Mouse (Mus musculus) neural tube, embryonic 14.5 days (tissue): Measurements from ENCODE around the gene Gm32742. TPM values are rescaled to one million over a fixed set of nuclear protein-coding genes. Genes with fewer than 3 reads are reported as not detected.
"Not testable (repeated sequence)": the region's sequence is repeated elsewhere in the genome, so short reads cannot be mapped to it uniquely, and the experiment has no call there.

ENCODE experiments used
- ATAC-seq: fragments of 200-750 bp; cut with Nextera tagmentation; 2 replicates; pipeline ENCODE4 v1.8.0; 2017; ENCODE audit warnings: low read depth, mild to moderate bottlenecking, moderate TSS enrichment, moderate library complexity
- H3K27ac ChIP-seq: fragments of 300-500 bp; sonication (generic); 2 replicates; pipeline ENCODE4 v1.5.1; 2014; ENCODE audit warnings: low read depth, mild to moderate bottlenecking, control low read depth, low read length, moderate library complexity, mixed read lengths
- H3K27me3 ChIP-seq: fragments of 300-500 bp; sonication (generic); 2 replicates; pipeline ENCODE4 v1.6.1; 2014; ENCODE audit warnings: low read length; ENCODE audit not compliant: control insufficient read depth, insufficient read depth
- H3K36me3 ChIP-seq: fragments of 300-500 bp; sonication (generic); 2 replicates; pipeline ENCODE4 v1.6.1; 2014; ENCODE audit warnings: low read length, mixed read lengths; ENCODE audit not compliant: control insufficient read depth, insufficient read depth
- H3K4me1 ChIP-seq: fragments of 300-500 bp; sonication (generic); 2 replicates; pipeline ENCODE4 v1.6.1; 2014; ENCODE audit warnings: low read length; ENCODE audit not compliant: control insufficient read depth, insufficient read depth
- H3K4me2 ChIP-seq: fragments of 300-500 bp; sonication (generic); 2 replicates; pipeline ENCODE4 v1.6.1; 2014; ENCODE audit warnings: mild to moderate bottlenecking, low read depth, low read length, control low read depth
- H3K4me3 ChIP-seq: fragments of 300-500 bp; sonication (generic); 2 replicates; pipeline ENCODE4 v1.5.1; 2014; ENCODE audit warnings: low read depth, low read length, control low read depth, mixed read lengths
- H3K9ac ChIP-seq: fragments of 300-500 bp; sonication (generic); replicated peaks from 2 replicates; pipeline ENCODE4 v1.6.1; 2014; ENCODE audit warnings: low read depth, mild to moderate bottlenecking, control low read depth, low read length, mixed read lengths
- H3K9me3 ChIP-seq: fragments of 300-500 bp; sonication (generic); 2 replicates; pipeline ENCODE4 v1.6.1; 2016; ENCODE audit warnings: low read length; ENCODE audit not compliant: control insufficient read depth
- WGBS: fragments of 180-500 bp; shearing (Covaris S2); extraction: QIAGEN DNeasy Blood & Tissue Kit; methylation state at CpG from one replicate; pipeline ENCODE4 v1.1.7; 2014; 5-methylcytosine and 5-hydroxymethylcytosine counted together
- polyA plus RNA-seq: library from polyadenylated mRNA; unstranded; fragments of >200 nt; fragmentation: Nextera tagmentation; extraction: Ambion mirVana; gene quantifications from 2 replicates; pipeline ENCODE4 v1.2.1, GENCODE M21; 2014

Gm32742 gene
- polyA plus RNA-seq, 1 experiment from 2014 or later, result not detected

GRCm38 (mm10) chr9:51163989-51164388 is 1.3 kb downstream of the Gm32742 start:
- H3K27me3 ChIP-seq, result no peaks in the 10 kb centered on the region
- no peak overlapping the region for H3K4me3 ChIP-seq
- no peak overlapping the region for H3K9ac ChIP-seq
- WGBS, result 83% methylated on average over 5 of the region's 5 CpGs
- no peaks in the 10 kb centered on the region for H3K9me3 ChIP-seq
- ATAC-seq, result no peak
- H3K4me1 ChIP-seq, result no peaks in the 10 kb centered on the region
- no peaks in the 10 kb centered on the region for H3K36me3 ChIP-seq
- H3K27ac ChIP-seq, result no peak overlapping the region
- H3K4me2 ChIP-seq, result no peak overlapping the region

DNA sequence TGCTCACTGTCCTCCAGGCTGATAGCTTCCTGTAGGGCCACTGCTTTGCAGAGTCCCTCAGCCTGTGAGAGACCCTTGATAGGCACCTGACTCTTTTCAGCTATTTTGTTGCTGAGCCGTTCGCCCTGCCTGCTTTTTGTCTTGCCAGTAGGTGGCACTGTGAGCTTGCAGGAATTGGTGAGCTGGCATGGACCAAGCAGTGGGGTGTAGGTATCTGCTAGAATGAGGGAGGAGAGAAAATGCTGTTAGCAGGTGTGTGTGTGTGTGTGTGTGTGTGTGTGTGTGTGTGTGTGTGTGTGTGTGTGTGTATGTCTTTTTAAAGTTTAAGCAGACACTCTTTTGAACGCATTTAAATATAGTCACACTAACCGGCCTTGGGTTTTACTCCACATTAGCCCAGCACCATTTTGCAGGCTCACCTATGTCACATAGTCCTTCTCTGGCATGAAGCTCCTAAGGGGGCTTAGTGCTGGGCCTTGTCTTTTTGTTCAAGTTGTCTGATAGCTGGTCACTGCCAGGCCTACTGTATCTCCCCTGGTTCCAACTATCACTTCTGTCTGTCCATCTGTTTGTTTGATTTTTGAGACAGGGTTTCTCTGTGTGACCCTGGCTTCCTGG is 3.4 kb downstream of the Gm32742 start:
- H3K36me3 ChIP-seq, result no peaks in the 10 kb centered on the region
- no peak overlapping the region for H3K4me3 ChIP-seq
- WGBS, result 23% methylated on average over 4 of the region's 4 CpGs
- H3K27ac ChIP-seq, result no peak overlapping the region
- H3K4me1 ChIP-seq, result no peaks in the 10 kb centered on the region
- H3K9ac ChIP-seq, result no peak overlapping the region
- no peaks in the 10 kb centered on the region for H3K27me3 ChIP-seq
- H3K4me2 ChIP-seq, result no peak overlapping the region
- ATAC-seq, result peak; percentile 86
- no peaks in the 10 kb centered on the region for H3K9me3 ChIP-seq

DNA sequence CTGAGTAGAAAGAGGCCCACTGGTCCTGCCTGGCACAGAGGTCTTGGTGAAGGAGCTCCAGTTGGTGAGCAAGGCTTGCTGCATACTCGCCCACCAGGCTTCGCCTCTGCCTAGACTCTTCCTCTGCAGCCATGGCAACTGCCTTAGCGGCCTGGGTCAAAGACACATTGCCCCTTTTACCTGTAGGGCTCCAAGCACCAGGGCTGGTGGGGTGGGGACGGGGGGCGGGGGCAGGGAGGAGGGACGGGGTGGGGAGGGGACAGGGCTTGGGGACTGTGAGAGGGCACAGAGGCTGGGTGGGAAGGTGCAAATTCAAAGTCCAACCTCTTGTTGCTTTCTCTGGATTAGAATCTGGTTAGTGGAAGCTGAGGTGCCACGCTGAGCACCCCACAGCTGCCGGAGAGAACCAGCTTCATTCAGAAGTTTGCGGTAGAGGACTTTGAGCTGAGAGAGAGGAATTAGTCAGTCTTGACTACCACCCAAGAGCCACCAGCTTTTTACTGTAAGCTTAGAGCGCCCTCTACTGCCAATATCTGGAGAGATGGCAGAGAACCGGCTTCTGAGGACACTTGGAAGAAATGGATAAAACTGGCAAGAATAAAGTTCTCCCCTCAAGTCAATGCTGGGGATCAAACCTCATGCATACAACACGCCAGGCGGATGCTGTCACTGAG is 13.1 kb downstream of the Gm32742 start:
- Histone ChIP-seq H3K9ac (no peak overlapping the region), H3K4me3 (no peak overlapping the region), H3K36me3 (no peaks in the 10 kb centered on the region), H3K4me2 (no peak overlapping the region), H3K27ac (no peak overlapping the region), H3K4me1 (no peaks in the 10 kb centered on the region), H3K27me3 (no peaks in the 10 kb centered on the region), H3K9me3 (no peaks in the 10 kb centered on the region)
- ATAC-seq, result peak; percentile 51; the same call in 1 of the 2 replicates
- 22% methylated on average over 11 of the region's 13 CpGs for WGBS

GRCm38 (mm10) chr9:51147294-51147693 is 18.0 kb downstream of the Gm32742 start:
- WGBS, result 84% methylated on average over 5 of the region's 5 CpGs
- no peak for ATAC-seq
- no peak overlapping the region for H3K27ac ChIP-seq

DNA sequence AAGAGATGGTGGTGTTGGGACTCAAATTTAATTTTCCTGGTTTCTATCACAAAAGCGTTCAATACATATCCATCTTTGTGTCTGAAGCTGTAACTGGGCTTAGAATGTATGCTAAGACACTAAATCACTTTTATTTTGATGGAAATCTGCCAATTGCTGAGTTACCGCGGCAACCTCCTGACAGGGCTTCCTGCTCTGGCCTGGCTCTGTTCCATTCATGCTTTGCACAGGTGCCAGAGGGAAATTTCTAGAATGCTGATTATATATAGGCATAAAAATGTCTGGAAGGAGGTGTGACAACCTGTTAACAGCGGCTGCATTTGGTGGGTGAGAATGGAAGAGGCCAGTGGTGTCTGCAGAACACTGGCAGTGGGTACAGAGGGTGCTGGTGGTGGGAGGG is 18.8 kb downstream of the Gm32742 start:
- H3K9me3 ChIP-seq, result no peaks in the 10 kb centered on the region
- ATAC-seq, result no peak
- no peak overlapping the region for H3K4me3 ChIP-seq
- H3K36me3 ChIP-seq, result no peaks in the 10 kb centered on the region
- WGBS, result 67% methylated on average over 4 of the region's 4 CpGs
- H3K4me1 ChIP-seq, result 0 out of 2 replicates have a peak, but pooled peaks cover 3% of the 10 kb centered on the region
- no peaks in the 10 kb centered on the region for H3K27me3 ChIP-seq
- no peak overlapping the region for H3K9ac ChIP-seq
- no peak overlapping the region for H3K27ac ChIP-seq
- H3K4me2 ChIP-seq, result no peak overlapping the region

More at GRCm38 (mm10) chr9:51147294-51147693, 18.0 kb downstream of the Gm32742 start:
- no peak overlapping the region for H3K9ac ChIP-seq
- no peak overlapping the region for H3K4me2 ChIP-seq
- H3K27me3 ChIP-seq, result no peaks in the 10 kb centered on the region
- H3K4me1 ChIP-seq, result 0 out of 2 replicates have a peak, but pooled peaks cover 3% of the 10 kb centered on the region
- no peaks in the 10 kb centered on the region for H3K9me3 ChIP-seq
- H3K4me3 ChIP-seq, result no peak overlapping the region
- no peaks in the 10 kb centered on the region for H3K36me3 ChIP-seq

GRCm38 (mm10) chr9:51144218-51144617 is 21.1 kb downstream of the Gm32742 start:
- Histone ChIP-seq H3K36me3 (no peaks in the 10 kb centered on the region), H3K4me3 (no peak overlapping the region), H3K4me2 (no peak overlapping the region), H3K27ac (no peak overlapping the region), H3K9me3 (no peaks in the 10 kb centered on the region), H3K4me1 (0 out of 2 replicates have a peak, but pooled peaks cover 3% of the 10 kb centered on the region), H3K27me3 (no peaks in the 10 kb centered on the region), H3K9ac (no peak overlapping the region)
- WGBS, result 73% methylated on average over 6 of the region's 6 CpGs
- no peak for ATAC-seq

GRCm38 (mm10) chr9:51143437-51143836 is 21.9 kb downstream of the Gm32742 start:
- 75% methylated on average over 1 of the region's 1 CpGs for WGBS
- Histone ChIP-seq H3K9ac (no peak overlapping the region), H3K27ac (no peak overlapping the region), H3K36me3 (no peaks in the 10 kb centered on the region), H3K27me3 (no peaks in the 10 kb centered on the region), H3K4me3 (no peak overlapping the region), H3K4me1 (0 out of 2 replicates have a peak, but pooled peaks cover 3% of the 10 kb centered on the region), H3K9me3 (no peaks in the 10 kb centered on the region), H3K4me2 (no peak overlapping the region)
- ATAC-seq, result no peak

- Histone ChIP-seq H3K4me1 (no peaks in the 10 kb centered on the region), H3K9me3 (no peaks in the 10 kb centered on the region), H3K4me2 (no peak overlapping the region), H3K36me3 (no peaks in the 10 kb centered on the region), H3K27me3 (no peaks in the 10 kb centered on the region), H3K4me3 (no peak overlapping the region), H3K27ac (no peak overlapping the region), H3K9ac (no peak overlapping the region)
- WGBS, result 84% methylated on average over 3 of the region's 3 CpGs
- no peak for ATAC-seq
Measured at GRCm38 (mm10) chr9:51140711-51141110, 24.6 kb downstream of the Gm32742 start.

- 88% methylated on average over 1 of the region's 1 CpGs for WGBS
- H3K9me3 ChIP-seq, H3K4me1 ChIP-seq, H3K36me3 ChIP-seq, H3K9ac ChIP-seq, H3K27me3 ChIP-seq, H3K4me3 ChIP-seq, H3K4me2 ChIP-seq, H3K27ac ChIP-seq, ATAC-seq: not testable (repeated sequence)
Measured at GRCm38 (mm10) chr9:51139401-51139800, 25.9 kb downstream of the Gm32742 start.
